Mouse (Mus musculus) midbrain, embryonic 11.5 days (tissue): ENCODE measurements around the gene Epb41l4b. TPM values are rescaled to one million over a fixed set of nuclear protein-coding genes. Genes with fewer than 3 reads are reported as not detected.

ENCODE experiments used
- ATAC-seq: fragments of 200-750 bp; cut with Nextera tagmentation; 2 replicates; pipeline ENCODE4 v1.8.0; 2017; ENCODE audit warnings: moderate TSS enrichment, moderate library complexity; ENCODE audit not compliant: low FRiP score
- DNase-seq: peaks from one replicate; pipeline ENCODE4 v3.0.0; 2015; ENCODE audit warnings: low spot score; ENCODE audit errors: missing footprints
- H3K27ac ChIP-seq: fragments of 300-500 bp; sonication (generic); 2 replicates; pipeline ENCODE4 v1.5.1; 2014; ENCODE audit warnings: low read depth, low read length
- H3K27me3 ChIP-seq: fragments of 300-500 bp; sonication (generic); 2 replicates; pipeline ENCODE4 v1.6.1; 2014; ENCODE audit warnings: mild to moderate bottlenecking, low read length, moderate library complexity, mixed read lengths; ENCODE audit not compliant: control insufficient read depth, insufficient read depth
- H3K36me3 ChIP-seq: fragments of 300-500 bp; sonication (generic); 2 replicates; pipeline ENCODE4 v1.6.1; 2014; ENCODE audit warnings: mild to moderate bottlenecking, low read length, moderate library complexity, mixed read lengths; ENCODE audit not compliant: control insufficient read depth, insufficient read depth
- H3K4me1 ChIP-seq: fragments of 300-500 bp; sonication (generic); 2 replicates; pipeline ENCODE4 v1.6.1; 2014; ENCODE audit warnings: low read length; ENCODE audit not compliant: control insufficient read depth, insufficient read depth
- H3K4me2 ChIP-seq: fragments of 300-500 bp; sonication (generic); 2 replicates; pipeline ENCODE4 v1.6.1; 2014; ENCODE audit warnings: mild to moderate bottlenecking, moderate library complexity
- H3K4me3 ChIP-seq: fragments of 300-500 bp; sonication (generic); 2 replicates; pipeline ENCODE4 v1.5.1; 2014; ENCODE audit warnings: low read depth, low read length
- H3K9ac ChIP-seq: fragments of 300-500 bp; sonication (generic); 2 replicates; pipeline ENCODE4 v1.6.1; 2014; ENCODE audit warnings: low read length
- H3K9me3 ChIP-seq: fragments of 300-500 bp; sonication (generic); 2 replicates; pipeline ENCODE4 v1.6.1; 2016; ENCODE audit warnings: low read length; ENCODE audit not compliant: control insufficient read depth
- WGBS: fragments of 180-500 bp; shearing (Covaris S2); extraction: QIAGEN DNeasy Blood & Tissue Kit; methylation state at CpG from one replicate; pipeline ENCODE4 v1.1.7; 2014; 5-methylcytosine and 5-hydroxymethylcytosine counted together
- polyA plus RNA-seq: library from polyadenylated mRNA; unstranded; fragments of >200 nt; fragmentation: Nextera tagmentation; extraction: Ambion mirVana; gene quantifications from 2 replicates; pipeline ENCODE4 v1.2.1, GENCODE M21; 2014

The Epb41l4b gene
- polyA plus RNA-seq, 1 experiment from 2014 or later = 0.51 TPM

GRCm38 (mm10) chr4:57160571-57160970 lies 17.3 kb upstream of the Epb41l4b start:
- 86% methylated on average over 7 of the region's 7 CpGs for WGBS

GRCm38 (mm10) chr4:57156549-57157169 lies 13.4 kb upstream of the Epb41l4b start:
- no peaks in the 10 kb centered on the region for H3K36me3 ChIP-seq
- H3K9me3 ChIP-seq = no peaks in the 10 kb centered on the region
- peaks cover 9% of the 10 kb centered on the region for H3K4me1 ChIP-seq
- H3K4me3 ChIP-seq = no peak overlapping the region
- ATAC-seq (no peak), DNase-seq (no peak)
- H3K27me3 ChIP-seq = no peaks in the 10 kb centered on the region
- H3K9ac ChIP-seq = no peak overlapping the region
- H3K27ac ChIP-seq = no peak overlapping the region
- WGBS = 81% methylated on average over 8 of the region's 8 CpGs
- H3K4me2 ChIP-seq = no peak overlapping the region

More at GRCm38 (mm10) chr4:57160571-57160970, 17.3 kb upstream of the Epb41l4b start:
- Histone ChIP-seq H3K36me3 (no peaks in the 10 kb centered on the region), H3K27me3 (no peaks in the 10 kb centered on the region), H3K9me3 (no peaks in the 10 kb centered on the region), H3K9ac (no peak overlapping the region), H3K4me2 (no peak overlapping the region), H3K4me1 (no peaks in the 10 kb centered on the region), H3K4me3 (no peak overlapping the region), H3K27ac (no peak overlapping the region)
- no peak for ATAC-seq
- DNase-seq = no peak

GRCm38 (mm10) chr4:57153838-57154237 lies 10.6 kb upstream of the Epb41l4b start:
- no peak overlapping the region for H3K27ac ChIP-seq
- peaks cover 9% of the 10 kb centered on the region for H3K4me1 ChIP-seq
- no peaks in the 10 kb centered on the region for H3K27me3 ChIP-seq
- H3K4me3 ChIP-seq = no peak overlapping the region
- H3K9me3 ChIP-seq = no peaks in the 10 kb centered on the region
- H3K9ac ChIP-seq = peak overlapping the region; percentile 0; the same call in 1 of the 2 replicates
- no peaks in the 10 kb centered on the region for H3K36me3 ChIP-seq
- H3K4me2 ChIP-seq = no peak overlapping the region
- DNase-seq (no peak), ATAC-seq (0 out of 2 replicates have a peak, but pooled peaks have one; percentile 5)
- 45% methylated on average over 8 of the region's 8 CpGs for WGBS

GRCm38 (mm10) chr4:57153068-57153835 lies 10.0 kb upstream of the Epb41l4b start:
- DNase-seq = peak; percentile 86
- 9% methylated on average over 9 of the region's 9 CpGs for WGBS
- no peaks in the 10 kb centered on the region for H3K9me3 ChIP-seq
- H3K4me3 ChIP-seq = no peak overlapping the region
- ATAC-seq = peak; percentile 44; the same call in 1 of the 2 replicates
- H3K4me1 ChIP-seq = peaks cover 9% of the 10 kb centered on the region
- no peak overlapping the region for H3K27ac ChIP-seq
- no peaks in the 10 kb centered on the region for H3K36me3 ChIP-seq
- H3K9ac ChIP-seq = peak overlapping the region; percentile 0; the same call in 1 of the 2 replicates
- H3K27me3 ChIP-seq = no peaks in the 10 kb centered on the region
- H3K4me2 ChIP-seq = peak overlapping the region; percentile 21; the same call in 1 of the 2 replicates

- H3K9me3 ChIP-seq = no peaks in the 10 kb centered on the region
- ATAC-seq = no peak
- WGBS = 61% methylated on average over 3 of the region's 3 CpGs
Measured at GRCm38 (mm10) chr4:57148182-57148581, 4.9 kb upstream of the Epb41l4b start.

GRCm38 (mm10) chr4:57142374-57143025 lies 737 bp downstream of the Epb41l4b start:
- under 1% methylated on average over 39 of the region's 43 CpGs for WGBS
- Histone ChIP-seq H3K27ac (no peak overlapping the region), H3K4me2 (peak overlapping the region; percentile 90), H3K27me3 (peaks cover 28% of the 10 kb centered on the region), H3K9me3 (no peaks in the 10 kb centered on the region), H3K4me3 (peak overlapping the region; percentile 67), H3K4me1 (peaks cover 15% of the 10 kb centered on the region), H3K9ac (peak overlapping the region; percentile 71), H3K36me3 (no peaks in the 10 kb centered on the region)
- DNase-seq (peak; percentile 94), ATAC-seq (peak; percentile 41; the same call in 1 of the 2 replicates)

More at GRCm38 (mm10) chr4:57148182-57148581, 4.9 kb upstream of the Epb41l4b start:
- no peak overlapping the region for H3K4me3 ChIP-seq
- H3K9ac ChIP-seq = no peak overlapping the region
- DNase-seq = no peak
- H3K4me1 ChIP-seq = peaks cover 2% of the 10 kb centered on the region
- no peak overlapping the region for H3K27ac ChIP-seq
- no peak overlapping the region for H3K4me2 ChIP-seq
- H3K36me3 ChIP-seq = no peaks in the 10 kb centered on the region
- H3K27me3 ChIP-seq = peaks cover 3% of the 10 kb centered on the region; the same call in 1 of the 2 replicates

GRCm38 (mm10) chr4:57141908-57142361 lies 1.3 kb downstream of the Epb41l4b start:
- H3K4me3 ChIP-seq = peak overlapping the region; percentile 67
- H3K4me1 ChIP-seq = peaks cover 15% of the 10 kb centered on the region
- H3K9me3 ChIP-seq = no peaks in the 10 kb centered on the region
- no peak overlapping the region for H3K27ac ChIP-seq
- H3K27me3 ChIP-seq = peaks cover 28% of the 10 kb centered on the region
- ATAC-seq (peak; percentile 17; the same call in 1 of the 2 replicates), DNase-seq (peak; percentile 96)
- H3K4me2 ChIP-seq = peak overlapping the region; percentile 90
- peak overlapping the region; percentile 33; the same call in 1 of the 2 replicates for H3K9ac ChIP-seq
- 3% methylated on average over 26 of the region's 26 CpGs for WGBS
- no peaks in the 10 kb centered on the region for H3K36me3 ChIP-seq

GRCm38 (mm10) chr4:57140992-57141717 lies 2.1 kb downstream of the Epb41l4b start:
- Histone ChIP-seq H3K9ac (no peak overlapping the region), H3K27me3 (peaks cover 28% of the 10 kb centered on the region), H3K4me1 (peaks cover 15% of the 10 kb centered on the region), H3K4me2 (no peak overlapping the region; the same call in 1 of the 2 replicates), H3K27ac (no peak overlapping the region), H3K9me3 (no peaks in the 10 kb centered on the region), H3K4me3 (peak overlapping the region; percentile 67; the same call in 1 of the 2 replicates), H3K36me3 (no peaks in the 10 kb centered on the region)
- ATAC-seq = no peak
- peak; percentile 92 for DNase-seq
- WGBS = 28% methylated on average over 15 of the region's 15 CpGs
